Mouse (Mus musculus) natural killer cell, adult 2 months (primary cell): Measurements from ENCODE around the gene Senp1.
A peak's percentile ranks its signal among the peaks of the same experiment; 100 is the strongest.

Experiments used
- DNase-seq, 2 experiments: peaks; one replicate each; pipeline ENCODE4 v3.0.0; 2022; ENCODE audit warnings: low spot score in 2 of 2

Senp1 gene

DNA sequence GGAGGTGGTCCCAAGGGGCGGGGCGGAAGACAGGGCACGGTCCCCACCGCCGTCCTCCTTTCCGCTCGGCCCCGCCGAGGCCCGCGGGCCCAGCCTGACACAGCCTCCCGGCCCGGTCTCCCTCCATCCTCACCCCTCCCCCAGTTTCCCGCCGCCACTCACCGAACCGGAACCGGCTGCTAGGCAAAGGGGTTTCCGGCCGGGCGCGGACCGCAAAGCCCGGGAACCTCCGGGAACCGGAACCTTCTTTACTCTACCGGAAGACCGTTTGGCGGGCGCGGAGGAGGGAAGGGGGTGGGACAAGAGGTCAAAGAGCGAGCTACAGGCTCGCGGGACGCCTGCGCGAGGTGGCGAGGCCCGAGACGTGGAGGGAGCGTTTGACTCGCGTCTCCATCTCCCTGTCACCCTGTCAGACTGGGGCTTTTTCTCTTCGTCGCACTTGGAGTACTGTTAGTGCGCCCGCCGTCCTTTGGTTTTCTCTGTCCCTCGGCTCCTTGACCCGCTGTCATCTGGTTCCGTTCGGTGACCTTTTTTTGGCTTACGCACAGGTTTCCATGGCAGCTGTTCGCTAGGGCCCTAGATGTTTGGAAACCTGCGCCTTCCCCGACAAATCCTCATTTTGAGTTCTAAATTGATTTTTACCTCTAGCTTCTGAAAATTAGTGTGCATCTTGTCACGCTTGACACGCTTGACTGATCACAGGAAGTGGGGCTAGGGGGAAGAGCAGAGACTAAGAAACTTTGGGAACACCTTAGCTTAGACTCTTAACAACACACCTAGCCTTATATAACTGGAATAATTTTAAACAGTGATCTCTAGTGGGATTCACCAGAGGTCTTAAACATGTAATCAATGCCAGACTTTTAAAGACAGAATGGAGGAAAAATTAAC is at the start of gene Senp1:
Gene Senp1, minus strand, starts transcription at position 624 of the 891 bp plus-strand sequence.
- peak; percentile 80 to 87 for DNase-seq

DNA sequence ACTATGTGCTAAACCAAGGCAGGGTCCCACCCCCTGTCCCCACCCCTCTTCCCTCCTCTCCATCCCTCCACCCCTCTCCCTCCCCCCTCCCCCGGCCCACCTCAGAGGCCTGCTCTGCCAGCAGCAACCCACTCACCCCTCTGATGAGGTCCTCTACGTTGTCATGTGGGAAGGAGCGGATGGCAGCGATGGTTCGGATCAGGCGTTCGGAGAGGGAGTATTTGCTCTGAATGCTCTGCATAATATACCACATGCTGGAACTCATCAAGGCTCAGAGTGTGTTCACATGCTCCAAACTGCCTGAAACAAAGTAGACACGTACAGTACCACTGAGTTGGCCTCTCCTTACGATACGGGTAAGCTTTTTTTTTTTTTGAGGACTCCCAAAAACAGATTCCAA is 49.0 kb upstream of the Senp1 start:
- no peak for DNase-seq

DNA sequence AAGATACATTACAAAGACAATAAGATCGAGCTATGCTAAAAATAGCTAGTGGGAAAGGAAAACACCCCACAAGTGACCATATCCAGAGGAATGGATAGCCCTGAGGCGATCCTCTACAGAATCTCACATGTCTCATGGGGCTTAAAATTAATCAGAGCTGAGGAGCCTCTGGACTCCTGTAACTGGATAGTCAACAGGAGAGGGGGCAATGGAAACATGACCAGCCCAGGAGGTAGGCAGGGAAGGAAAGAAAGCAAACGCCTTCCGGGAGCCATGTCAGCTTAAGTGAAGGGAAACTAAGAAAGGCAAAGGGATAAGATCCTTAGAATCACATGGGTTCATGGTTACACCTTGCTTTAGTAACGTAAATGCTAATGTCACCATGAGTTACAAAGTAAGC is 47.3 kb upstream of the Senp1 start:
- no peak for DNase-seq

DNA sequence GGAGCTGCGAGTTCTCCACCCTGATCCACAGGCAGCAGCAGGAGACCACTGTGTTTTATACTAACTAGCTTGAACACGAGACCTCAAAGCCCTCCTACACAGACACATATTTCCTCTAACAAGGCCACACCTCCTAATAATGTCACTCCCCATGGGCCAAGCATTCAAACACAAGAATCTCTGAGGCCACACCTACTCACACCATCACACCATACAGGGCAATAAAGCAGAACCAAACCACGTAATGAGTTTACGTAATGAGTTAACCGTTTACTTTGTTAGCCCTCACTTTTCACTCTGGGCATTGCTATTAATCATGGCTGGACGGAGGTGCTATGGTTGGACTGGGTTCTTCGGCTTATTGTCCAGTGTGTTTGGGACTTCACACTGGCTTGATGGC is 46.2 kb upstream of the Senp1 start:
- DNase-seq = no peak

DNA sequence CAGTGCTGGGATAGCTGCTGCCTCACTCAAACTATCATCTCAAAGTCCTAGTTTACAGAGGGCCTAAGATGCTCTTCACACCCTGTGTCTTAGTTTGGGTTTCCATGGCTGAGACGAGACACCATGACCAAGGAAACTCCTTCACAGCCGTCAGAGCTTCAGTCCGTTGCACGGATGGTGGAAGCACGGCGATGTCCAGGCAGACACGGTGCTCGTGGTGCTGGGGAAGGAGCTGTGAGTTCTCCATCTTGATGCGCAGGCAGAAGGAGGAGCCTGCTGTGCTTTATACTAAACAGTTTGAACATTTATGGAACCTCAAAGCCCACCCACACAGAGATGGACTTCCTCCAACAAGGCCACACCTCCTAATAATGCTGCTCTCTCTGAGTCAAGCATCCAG is 43.3 kb upstream of the Senp1 start:
- DNase-seq = no peak

DNA sequence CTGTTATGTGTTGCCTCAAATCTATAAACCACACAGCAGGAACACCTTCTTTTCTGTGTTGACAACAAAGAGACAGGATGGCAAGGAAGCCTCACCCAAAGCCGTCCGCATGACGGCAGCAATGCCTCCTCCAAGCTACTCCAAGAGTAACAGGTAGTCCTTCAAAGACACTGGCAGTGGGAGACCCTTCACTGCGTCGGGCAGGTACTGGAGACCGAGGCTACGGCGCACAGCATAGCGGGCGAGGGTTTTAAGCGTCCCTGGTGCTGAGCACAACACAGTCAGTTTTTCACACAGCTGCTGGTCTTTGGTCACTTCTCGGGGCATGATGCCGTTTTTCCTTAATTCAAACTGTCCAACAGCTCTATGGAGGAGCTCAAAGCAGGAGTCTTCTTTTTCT is 42.1 kb upstream of the Senp1 start:
- no peak for DNase-seq

DNA sequence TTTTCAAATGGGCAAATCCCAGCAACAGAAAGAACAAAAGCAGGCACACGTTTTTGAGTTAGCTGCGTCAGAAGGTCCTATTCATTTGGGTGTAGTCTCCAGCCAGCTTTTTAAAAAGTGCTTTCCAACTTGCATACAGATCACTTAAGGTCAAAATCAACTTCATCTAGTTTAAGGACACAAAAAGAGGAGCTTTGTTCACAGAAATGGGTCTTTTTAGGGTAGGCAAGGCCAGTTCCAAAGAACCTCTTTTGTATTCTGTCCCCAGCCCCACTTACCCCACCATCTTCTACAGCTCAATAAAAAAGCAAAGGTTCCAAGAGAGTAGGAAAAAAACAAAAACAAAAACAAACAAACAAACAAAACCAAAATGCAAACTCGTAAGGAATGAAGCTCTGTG is 41.1 kb upstream of the Senp1 start:
- no peak for DNase-seq

DNA sequence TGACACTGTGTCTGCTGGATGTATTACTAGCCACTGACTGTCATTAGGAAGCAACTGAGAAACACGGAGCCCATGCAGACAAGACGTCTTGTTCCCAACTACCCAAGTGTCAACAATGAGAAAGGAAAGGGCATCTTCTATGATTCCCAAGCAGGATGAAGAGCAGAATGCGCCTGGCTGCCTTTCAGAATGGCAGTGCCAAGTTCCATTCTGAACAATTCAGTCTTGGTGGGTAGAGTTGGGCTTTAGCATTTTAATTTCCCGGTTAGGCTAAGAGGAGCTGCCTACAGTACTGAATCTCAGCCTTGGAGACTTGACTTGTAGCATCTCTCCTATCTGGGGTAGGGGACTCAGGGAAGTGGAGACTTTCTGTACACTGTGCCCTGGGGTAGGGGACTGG is 40.5 kb upstream of the Senp1 start:
- no peak for DNase-seq

DNA sequence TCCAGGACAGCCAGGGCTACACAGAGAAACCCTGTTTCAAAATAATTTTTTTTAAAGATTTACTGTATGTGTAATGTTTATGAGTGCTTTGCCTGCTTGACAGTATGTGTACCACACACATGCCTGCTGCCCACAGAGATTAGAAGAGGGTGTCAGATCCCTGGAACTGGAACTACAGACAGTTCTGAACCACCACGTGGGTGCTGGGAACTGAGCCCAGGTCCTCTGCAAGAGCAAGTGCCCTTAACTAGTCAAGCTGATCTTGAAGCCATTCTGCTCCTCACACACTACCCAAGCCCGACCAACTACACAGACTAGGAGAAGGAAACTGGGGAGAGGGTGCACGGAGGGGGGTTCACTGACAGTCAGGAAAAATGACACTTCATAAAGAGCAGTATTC is 39.9 kb upstream of the Senp1 start:
- DNase-seq = no peak

DNA sequence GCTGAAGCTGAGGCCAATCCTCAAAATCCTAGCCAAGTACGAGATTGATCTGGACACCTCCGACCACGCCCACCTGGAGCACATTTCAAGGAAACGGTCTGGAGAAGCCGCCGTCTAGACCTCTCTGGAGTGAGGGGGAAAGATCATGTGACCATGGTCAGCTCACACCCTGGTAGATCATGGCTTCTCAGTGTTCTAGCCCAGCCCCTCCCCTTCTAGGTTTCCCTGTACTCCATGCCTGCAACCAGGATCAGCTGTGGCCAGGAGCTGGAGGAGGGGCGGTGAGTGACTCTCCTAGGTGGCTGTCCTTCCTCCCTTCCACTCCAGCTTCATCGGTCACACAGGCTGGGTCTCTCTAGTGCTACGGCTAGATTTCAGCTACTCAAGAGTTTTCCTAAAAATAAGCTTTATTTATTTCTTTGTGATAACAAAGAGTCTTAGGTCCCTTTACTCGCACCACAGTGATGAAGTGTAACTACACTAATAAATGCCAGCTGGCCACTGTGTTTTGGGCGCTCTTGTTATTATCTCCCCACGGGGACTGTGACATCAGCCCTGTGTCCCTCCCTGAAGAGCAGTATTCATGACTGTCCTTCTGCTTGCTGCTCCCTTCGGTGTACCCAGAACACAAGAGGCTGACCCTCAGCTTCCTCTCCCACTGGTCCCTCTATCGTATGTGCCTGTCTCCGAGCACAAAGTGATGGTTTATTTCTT is 38.6 kb upstream of the Senp1 start:
- no peak for DNase-seq

DNA sequence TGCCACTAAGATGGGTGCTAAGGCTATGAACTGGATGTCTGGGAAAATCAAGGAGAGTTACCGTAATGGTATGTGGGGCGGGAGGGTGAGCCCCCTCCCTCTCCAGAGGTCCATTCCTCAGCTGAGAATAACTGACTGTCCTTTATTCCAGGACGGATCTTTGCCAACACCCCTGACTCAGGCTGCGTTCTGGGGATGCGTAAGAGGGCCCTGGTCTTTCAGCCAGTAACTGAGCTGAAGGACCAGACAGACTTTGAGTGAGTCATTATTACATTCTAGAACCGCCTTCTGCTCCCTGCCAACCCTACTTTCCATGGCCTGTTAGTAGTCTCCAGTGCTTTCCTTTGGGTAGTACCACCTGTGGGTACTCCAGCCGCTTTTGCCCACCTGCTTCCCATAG is 37.9 kb upstream of the Senp1 start:
- DNase-seq = no peak

GRCm38 (mm10) chr15:98131001-98131400 is 37.5 kb upstream of the Senp1 start:
- no peak for DNase-seq

DNA sequence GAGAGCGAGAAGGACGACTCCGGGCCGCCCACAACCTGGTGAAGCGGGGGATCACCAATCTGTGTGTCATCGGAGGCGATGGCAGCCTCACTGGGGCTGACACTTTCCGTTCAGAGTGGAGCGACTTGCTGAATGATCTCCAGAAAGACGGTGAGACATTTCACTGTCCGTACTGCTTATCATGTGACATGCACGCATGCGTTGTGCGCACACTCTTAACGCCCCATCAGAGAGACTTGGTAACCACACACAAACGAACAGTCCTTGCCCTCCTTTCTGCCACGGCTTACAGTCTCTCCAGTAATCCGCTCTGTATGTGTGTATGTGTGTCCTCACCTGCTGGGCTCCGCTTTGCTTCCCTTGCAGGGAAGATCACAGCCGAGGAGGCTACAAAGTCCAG is 27.3 kb upstream of the Senp1 start:
- DNase-seq = no peak

DNA sequence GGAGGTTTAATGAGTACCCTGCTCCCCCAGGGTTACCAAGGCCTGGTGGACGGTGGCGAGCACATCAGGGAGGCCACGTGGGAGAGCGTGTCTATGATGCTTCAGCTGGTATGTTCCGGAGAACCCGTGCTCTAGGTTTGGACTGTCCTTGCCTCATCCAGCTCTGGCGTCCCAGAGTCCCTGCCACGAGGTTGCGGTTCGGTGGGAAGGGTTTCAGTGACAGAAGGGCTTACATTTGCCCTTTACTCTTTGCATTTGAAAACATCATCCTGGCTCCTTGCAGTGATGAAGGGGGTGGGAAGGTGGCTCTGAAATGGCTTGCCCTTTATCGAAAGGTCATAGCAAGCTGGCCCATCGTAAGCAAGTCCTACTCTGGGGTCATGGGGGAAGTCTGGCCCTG is 25.8 kb upstream of the Senp1 start:
- DNase-seq = no peak

- DNase-seq = no peak
Observed at GRCm38 (mm10) chr15:98116287-98116686, 22.7 kb upstream of the Senp1 start.

- no peak for DNase-seq
Observed at GRCm38 (mm10) chr15:98115779-98116163, 22.2 kb upstream of the Senp1 start.

DNA sequence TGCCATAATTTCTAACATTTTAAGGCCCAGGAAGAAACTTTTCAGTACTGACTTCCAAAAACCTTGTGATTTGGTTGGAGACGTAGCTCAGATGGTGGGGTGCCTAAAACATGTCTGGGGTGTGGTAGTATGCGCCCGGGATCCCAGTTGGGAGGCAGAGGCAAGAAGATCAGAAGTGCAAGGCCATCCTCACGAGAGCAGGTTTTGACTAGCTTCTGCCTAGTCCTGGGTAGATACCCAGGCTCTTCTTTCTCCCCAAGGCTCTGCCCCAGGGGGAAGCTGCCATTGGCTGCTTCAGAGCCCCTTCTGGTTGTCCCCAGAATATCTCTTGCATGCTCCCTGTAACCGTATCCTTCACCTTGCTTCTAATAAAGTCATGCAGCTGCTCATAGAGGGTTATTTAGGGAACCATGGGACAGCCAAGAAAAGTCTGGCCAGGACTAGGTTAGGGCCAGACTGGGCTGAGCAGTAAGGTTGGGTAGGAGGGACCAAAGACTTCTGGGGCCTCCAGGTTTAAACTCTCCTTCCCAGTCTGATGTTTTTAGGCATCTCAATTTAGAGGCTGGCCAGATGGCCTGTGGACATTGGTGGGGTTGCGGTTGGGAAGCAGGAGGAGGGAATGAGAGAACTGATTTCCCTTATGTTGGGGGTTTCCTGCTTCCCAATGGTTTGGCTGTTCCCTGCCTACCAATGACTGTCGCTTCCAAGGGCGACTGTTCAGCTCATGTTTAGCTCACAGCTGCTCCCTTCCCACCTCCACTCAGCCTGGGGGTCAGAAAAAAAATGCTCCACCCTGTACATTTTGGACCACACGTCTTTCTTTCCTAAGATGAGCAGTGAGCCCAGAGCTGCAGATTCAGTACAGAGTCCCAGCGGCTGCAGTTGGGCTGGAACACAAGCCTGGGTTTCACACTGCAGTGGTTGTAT is 21.6 kb upstream of the Senp1 start:
- no peak for DNase-seq

DNA sequence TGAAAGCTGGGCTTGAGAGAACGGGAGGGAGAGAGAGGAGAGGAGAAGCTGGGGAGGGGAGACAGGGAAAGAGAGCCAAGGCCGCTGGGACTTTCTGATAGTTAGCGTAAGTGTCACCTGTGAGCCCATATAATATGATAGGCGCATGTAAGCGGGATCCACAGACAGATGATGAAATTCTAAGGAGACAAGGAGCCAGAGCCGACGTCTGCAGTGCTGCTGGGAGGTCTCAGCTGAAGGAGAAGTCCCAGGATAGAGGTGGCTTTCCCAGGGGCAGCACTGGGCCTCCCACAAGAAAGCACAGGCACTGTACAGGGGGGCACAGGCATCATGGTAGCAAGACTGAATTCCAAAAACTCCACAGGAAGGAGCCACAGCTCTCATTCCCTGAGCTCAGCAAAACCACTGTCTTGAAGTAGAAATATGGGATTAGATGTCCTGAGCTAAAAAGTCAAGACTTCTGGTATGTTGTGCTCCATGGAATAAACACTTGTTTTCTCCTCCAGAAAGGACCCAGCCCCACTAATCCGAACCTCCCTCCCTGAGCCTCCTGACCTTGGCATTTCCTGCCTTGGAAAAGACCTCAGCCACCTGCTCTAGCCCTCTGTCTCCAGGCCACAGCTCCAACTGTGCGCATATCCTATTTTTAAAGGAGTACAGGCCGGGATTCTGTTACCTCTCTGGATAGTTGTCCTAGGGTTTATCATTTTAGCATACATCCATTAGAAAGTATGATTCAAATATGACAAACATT is 20.7 kb upstream of the Senp1 start:
- no peak for DNase-seq

DNA sequence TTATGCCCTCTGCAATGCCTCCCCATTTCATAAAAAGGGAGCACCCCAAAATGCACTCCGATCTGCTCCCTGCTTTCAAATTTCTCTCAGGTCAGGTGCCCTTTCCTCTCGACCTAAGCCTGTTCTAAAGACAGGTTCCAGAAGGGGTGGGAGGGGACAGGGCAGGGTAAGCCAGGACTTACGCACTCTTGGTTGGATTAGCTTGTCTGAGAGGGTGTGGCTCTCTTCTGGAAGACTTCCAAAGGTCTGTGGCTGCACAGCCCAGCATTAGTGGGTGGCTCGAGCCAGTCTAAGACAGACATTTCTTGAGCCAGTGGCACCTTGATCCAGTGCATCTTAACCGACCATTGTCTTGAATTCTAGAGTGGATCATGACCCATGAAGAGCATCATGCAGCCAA is 18.2 kb upstream of the Senp1 start:
- DNase-seq = no peak

GRCm38 (mm10) chr15:98108297-98109152 is 15.0 kb upstream of the Senp1 start:
- DNase-seq = peak; percentile 24 to 41
